Mouse (Mus musculus) gastrocnemius, postnatal 36 days (tissue): ENCODE data around the gene Ankrd40. TPM values are rescaled to one million over a fixed set of nuclear protein-coding genes. Genes with fewer than 3 reads are reported as not detected.
A peak's percentile ranks its signal among the peaks of the same experiment; 100 is the strongest.

Experiments used
- DNase-seq, 2 experiments: peaks; one replicate each; pipeline ENCODE4 v3.0.0; 2022
- intact Hi-C: fragments of 180-260 bp; cut with DNase I; formaldehyde crosslinking; loops from one replicate; pipeline ENCODE4 v1.15.1; 2025
- long read RNA-seq, 2 experiments: library from polyadenylated mRNA; stranded (forward); transcript quantifications; one replicate each; pipeline ENCODE4 v2.0.0; 2021
- total RNA-seq, 2 experiments: library from RNA; stranded (reverse); gene quantifications; 2 replicates each; pipeline ENCODE4 v1.2.3; 2021

The Ankrd40 gene
- 100 to 1,000 TPM; 195 to 201 TPM for total RNA-seq
- long read RNA-seq, experiment 1, transcript Ankrd40-203 (5 exons, 3,487 nt), result major isoform, 124 of 164 reads
- long read RNA-seq, experiment 1, partial matches to known transcripts, result 30 of 164 reads
- long read RNA-seq, experiment 1, other reads (novel, unspliced or antisense), result 3 of 164 reads
- long read RNA-seq, experiment 2, transcript Ankrd40-202 (5 exons, 1,477 nt), result minor isoform, 5 of 215 reads
- long read RNA-seq, experiment 2, transcript Ankrd40-203 (5 exons, 3,487 nt), result major isoform, 166 of 215 reads
- long read RNA-seq, experiment 2, partial matches to known transcripts, result 24 of 215 reads
- long read RNA-seq, experiment 2, other reads (novel, unspliced or antisense), result 15 of 215 reads

DNA sequence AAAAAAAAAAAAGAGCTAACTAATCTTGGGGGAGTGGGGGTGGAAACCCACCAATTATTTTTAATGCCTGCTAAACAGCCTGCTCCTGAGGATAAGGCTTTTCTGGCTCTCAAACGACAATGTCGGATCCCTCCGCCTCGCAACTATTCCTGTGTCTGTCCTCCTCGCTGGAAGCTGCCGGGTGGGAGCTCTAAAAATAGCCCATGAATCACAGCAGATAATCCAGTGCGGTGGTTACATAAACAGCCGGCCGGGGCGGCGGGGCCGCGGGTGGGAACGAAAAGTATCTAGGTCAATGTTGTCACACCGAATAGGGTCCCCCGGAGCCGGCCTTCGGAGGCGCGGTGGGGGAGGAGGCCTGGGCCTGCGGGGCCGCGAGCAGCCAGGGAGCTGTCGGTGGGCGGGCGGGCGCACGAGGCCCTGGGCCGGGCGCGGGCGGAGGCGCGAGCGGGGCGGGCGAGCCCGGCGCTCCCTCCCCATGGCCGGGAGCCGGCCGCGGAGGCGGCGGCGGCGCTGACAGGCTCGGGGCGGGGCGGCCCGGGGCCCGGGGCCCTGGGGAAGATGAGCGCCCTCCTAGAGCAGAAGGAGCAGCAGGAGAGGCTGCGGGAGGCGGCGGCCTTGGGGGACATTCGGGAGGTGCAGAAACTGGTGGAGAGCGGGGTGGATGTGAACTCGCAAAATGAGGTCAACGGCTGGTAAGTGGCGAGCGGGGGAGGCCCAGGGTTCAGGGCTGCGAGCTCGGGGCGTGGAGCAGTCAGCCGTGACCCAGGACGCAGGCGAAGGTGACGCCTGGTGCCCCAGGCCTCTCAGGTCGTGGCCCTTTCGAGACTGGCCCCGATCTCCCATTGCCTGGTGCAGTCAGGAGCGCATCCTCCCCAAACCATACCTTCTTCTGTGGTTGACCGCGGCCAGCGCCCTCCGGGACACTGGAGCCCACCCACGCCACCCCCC, at the start of gene Ankrd40:
Gene Ankrd40, plus strand, starts transcription at position 309 of the 951 bp plus-strand sequence.
- intact Hi-C loops, result no loop called here
- peak; percentile 93 to 94 for DNase-seq

DNA sequence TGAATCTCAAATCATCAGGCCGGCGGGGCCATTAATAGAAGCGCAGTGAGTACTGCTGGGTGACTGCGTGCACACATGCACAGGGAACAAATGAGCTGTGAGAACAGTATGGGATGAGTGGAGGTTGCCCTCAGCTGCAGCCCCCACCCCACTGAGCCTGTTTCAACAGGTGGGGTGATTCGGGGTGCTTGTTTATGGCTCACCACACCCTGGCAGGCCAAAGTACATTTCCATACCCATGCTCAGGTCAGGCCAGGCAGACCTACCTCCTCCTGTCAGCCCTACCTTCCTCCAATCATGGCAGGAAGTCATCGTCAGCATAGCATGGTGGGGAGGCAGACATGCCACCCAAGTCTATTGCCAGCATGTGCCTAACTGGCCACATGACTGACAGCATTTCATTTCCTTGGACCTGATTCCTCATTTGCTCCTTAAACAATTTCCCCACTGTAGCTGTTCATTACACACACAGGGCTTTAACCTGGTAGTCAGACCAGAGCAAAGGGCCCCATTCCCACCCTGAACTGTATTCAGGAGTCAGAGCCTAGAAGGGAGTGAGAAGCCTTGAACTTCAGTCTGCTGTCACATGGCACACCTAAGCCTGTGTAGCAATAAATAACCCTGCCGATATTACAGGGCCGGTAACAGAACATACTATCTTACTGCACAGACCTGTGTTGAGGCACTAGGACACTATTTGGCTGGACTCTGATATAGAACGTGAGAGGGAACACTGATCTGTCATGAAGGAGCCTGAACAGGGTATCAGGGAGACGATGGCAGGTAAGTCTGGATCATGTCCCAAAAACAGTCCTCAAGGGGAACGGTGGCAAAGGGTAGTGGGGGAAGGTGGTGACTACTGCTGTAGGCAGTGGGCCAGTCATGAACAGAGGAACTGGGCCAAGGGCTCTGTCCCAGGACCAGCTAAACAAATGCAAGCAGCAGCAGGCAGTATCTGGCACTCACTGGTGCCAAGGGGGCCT, 46.3 kb upstream of the Ankrd40 start, which contains the start of gene Gm21885:
Gene Gm21885, plus strand, starts transcription at position 675 of the 983 bp plus-strand sequence.
- DNase-seq, result no peak
- intact Hi-C loops, result no loop called here

DNA sequence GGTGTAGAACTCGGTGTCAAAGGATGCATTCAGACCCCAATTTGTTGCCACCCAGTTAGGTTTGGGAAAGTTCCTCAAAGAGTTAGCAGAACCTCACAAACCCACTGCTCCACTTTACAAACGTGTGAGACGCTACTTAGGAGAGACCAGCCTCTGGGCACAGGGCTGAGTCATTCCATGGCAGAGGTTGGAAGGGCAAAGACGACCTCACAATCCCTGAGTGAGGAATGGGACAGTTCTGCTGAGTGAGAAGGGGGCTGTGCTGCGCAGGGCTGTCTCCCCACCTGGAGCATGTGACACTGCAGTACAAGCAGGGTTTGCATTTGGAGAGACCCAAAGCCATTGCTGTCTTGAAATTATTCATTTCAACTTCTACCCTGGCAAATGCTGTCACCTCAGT, 45.5 kb upstream of the Ankrd40 start:
- no peak for DNase-seq
- intact Hi-C loops, result no loop called here

DNA sequence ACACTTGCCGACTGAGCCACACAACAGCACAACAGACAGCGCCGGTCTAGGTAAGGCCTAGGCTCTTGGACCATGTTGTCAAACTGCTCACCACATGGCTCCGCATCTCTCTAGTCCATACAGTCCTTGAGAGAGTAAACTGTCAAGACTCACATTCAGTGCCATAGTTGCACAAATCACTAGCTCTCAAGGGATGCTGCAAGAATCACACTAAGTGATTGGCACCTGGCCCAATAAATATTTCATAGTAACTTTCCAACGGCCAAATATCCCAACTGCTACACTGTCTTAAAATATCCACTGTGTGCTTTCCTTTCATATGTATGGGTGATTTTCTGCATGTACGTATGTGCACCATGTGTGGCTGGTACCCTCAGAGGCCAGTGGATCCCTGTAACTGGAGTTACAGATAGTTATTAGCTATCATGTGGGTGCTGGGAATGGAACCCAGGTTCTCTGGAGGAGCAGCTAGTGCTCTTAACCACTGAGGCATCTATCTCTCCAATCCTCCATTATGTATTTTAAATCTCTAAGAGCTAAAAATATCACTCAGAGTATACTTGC, 44.2 kb upstream of the Ankrd40 start:
- no peak for DNase-seq
- intact Hi-C loops, result no loop called here

DNA sequence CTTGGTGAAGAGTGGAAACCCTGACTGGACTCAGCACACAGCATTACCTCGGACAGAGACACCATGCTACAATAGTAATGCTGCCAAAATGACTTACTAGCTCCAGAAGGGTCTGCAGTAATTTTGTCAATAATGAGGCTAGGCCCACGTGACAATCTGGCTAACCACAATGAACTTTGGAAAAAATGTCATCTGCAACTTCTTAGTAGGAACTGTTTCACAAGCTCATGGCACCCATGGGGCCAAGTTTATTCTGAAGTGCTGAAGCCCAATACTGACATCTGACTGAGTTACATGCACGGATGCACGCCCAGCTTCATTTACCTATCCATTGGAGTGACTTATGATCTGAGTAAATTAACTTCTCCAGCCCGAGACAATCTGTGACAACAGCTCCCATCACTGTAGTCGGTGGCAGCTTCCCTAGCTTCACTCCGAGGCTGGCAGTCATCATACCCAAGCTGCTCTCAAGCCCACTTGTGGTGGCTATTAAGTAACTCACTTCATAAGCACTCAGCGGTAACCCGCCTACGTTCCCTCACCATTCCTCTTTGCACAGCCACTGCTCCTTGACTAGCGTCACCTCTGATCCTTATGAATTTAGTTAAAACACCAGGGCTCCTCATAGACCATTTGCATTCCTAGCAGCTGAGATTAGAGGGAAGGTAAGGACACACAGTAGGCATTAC, 41.8 kb upstream of the Ankrd40 start:
- intact Hi-C loops, result no loop called here
- no peak for DNase-seq

DNA sequence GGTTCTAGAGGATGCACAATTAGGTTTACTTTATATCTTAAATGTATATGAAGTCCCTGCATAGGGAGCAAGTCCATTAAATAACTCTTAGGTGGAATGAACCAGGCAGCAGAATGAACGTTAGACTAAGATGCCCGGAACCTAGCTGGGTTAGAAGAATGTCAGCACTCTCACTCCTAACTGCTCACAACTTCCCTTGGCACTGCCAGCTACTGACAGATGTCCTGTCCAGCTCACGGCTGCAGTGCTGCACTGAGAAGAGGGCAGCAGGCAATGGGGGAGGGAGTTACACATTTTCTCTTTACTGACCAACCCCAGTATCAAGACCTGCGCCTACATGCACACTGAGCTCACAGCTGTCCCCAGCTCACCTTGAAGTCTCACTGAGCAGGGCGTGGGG, 40.7 kb upstream of the Ankrd40 start:
- intact Hi-C loops, result no loop called here
- no peak for DNase-seq

DNA sequence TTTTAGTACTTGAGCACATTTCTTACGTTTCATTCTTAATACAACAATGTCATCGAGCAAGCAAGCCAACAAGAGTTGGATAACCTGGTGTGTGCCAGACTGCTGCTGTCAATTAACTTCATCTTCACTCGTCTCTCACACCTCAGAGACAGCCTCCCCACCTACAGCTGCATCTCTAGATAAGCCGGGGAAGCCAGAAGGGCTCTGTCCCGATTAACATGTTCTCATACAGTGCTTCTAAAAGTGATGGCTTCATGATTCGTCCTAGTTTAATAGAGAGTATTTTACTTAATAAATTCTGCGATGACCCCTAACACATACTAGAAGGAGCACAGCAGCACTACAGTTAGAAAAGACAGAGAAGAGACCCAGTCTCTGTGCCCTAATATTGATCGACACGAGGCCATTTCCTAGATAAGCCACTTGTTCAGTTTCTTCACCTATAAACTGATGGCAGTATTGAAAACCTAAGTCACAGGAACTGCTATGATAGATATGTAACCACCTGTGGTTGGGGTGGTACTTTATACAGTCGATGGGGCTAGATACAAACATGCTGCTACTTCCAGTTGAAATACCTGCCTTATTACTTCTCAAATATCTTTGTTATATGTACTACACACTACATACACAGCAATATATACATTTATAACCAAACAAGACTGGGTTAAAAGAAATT, 37.6 kb upstream of the Ankrd40 start:
- DNase-seq, result no peak
- intact Hi-C loops, result no loop called here

DNA sequence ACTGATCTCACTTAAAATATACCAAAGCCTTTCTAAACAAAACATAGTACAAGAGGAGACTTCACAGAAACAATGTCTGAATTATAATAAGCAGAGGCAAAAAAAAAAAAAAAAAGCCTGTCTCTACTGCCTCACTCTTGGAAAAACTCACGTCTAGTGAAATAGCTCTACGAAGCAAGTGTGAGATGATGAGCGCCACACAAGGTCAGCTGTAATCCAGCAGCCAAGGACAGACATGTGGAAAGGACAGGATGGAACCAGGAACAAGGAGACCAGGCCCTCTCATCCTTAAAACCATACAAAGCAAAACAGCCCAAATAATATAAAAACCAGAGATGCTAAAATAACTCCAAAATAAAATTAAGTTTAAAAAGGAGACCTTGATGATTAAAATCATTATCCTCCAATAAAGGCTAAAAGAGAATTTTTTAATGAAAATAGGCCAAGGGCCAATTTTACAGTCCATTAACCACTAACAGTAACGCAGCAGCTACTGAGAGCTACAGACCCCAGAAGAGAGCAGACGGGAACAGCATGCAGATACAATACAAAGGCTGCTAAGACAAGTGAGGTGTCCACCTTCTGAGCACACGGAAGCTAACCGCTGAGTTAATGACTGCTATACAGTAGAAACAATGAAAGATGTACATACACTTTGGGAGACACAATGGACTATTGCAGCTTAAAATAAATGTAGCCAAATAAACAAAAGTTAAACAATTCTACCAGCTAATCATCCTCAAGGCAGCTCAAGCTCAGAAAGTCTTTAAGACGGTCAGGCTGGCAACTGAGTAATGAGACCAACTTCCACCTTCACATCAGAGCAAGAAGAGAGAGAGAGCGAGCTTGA, 32.6 kb upstream of the Ankrd40 start:
- no peak for DNase-seq
- intact Hi-C loops, result no loop called here

DNA sequence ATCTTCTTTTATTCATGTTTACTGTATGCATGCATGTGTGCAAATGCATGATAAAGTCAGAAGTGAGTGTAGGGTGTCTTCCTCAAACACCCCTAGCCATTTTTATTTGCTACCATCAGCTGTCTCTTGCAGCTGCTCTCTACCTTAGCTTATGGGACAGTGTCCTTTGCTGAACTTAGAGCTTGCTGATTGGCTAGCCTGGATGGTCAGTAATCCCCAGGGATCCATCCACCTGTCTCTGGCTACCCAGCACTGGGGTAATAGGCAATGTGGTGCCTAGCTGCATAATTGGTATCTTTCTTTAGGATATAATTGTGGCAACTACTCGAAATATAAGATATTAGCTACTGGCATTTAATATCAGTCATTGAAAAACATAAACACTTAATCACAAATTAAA, 15.1 kb upstream of the Ankrd40 start:
- intact Hi-C loops, result no loop called here
- no peak for DNase-seq

DNA sequence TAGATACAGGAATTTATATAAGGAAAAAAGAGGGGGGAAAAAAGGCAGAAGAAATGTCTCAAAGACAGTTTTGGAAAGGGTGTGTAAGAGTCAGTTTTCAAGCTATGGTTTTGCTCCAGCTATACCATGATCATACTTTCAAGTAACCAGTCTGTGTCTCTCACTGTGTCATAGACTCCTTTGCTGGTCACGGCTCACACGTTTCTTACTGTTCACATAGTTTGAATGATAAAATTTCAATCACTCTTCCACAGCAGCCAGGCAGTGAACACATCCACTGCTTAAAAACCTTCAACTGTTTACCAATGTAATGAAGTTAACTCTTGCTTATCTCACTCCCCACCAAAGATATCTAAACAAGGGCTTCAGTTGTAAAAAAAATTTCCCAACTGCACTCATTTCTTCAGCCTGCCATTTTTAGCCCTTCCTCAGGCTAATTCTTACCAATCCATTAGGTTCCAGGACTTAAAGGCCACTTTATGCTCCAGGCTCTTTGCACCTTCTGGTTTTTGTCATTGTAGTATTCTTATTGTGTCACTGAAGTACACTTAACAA, 13.6 kb upstream of the Ankrd40 start:
- intact Hi-C loops, result no loop called here

DNA sequence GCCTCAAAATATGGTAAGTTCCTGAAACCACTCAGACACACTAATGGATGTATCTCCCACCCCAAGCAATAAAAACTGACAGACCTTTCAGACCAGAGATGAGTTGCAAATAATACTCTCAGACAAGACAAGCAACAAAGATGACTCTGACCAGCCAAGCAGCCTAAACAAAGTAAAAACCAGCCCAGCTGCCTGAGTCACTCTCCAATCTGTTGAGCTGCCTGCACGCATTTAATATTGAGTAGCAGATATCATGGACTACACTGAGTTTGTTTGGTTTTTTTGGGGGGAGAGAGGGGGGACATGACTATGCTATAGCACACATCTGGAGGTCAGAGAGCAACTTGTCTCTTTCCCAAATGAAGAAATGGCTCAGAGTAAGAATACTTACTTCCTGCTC, 12.5 kb upstream of the Ankrd40 start:
- intact Hi-C loops, result no loop called here

More for the DNA sequence above, 13.6 kb upstream of the Ankrd40 start:
- DNase-seq, result no peak

DNA sequence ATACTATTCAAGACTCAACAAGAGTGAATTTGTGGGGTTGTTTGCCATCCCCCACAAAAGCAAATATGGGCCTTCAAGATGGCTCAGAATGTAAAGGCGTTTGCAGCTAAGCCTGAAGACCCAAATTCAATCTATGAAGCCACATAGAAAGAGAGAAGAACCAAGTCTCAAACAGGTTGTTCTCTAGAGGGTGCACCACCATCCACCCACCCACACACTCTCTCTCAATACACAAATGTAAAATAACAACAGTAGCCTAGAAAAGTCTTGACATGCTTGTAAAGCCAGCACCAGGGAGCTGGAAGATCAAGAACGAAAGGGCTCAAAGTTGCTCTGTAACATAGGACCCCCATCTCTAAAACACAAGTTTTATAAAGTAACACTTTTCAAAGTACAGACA, 11.3 kb upstream of the Ankrd40 start:
- DNase-seq, result no peak
- intact Hi-C loops, result no loop called here

More for the DNA sequence above, 12.5 kb upstream of the Ankrd40 start:
- no peak for DNase-seq

DNA sequence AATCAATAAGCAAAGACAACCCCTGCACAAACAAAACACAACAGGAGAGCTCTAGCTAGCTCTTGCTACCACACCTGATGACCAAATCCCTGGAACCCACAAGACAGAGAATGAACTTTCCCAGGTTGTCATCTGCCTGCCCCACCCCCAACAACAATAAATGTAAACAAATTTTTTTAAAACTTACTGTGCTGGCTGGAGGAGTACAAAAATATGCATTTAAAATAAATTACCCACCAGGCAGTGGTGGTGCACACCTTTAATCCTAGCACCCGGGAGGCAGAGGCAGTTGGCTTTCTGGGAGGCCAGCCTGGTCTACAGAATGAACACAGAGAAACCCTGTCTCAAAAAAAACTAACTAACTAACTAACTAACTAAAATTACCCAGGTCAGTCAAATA, 10.8 kb upstream of the Ankrd40 start:
- intact Hi-C loops, result no loop called here
- DNase-seq, result no peak

DNA sequence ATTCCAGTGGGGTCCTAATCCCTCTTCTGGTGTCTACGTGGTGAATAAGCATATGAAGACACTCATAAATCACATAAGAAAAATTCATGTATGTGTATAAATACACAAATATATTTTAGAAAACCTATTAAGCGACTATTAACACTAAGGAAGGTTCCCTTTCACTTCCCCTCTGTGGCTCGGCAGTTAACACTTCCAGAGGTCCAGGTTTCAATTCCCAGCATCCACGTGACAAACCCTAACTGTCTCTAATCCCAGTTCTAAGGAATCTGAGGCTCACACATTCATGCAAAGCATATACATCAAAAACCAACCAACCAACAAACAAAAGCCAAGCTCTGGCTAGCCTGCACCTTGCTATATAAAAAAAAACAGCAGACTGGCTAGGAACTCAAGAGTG, 10.3 kb upstream of the Ankrd40 start:
- intact Hi-C loops, result no loop called here
- no peak for DNase-seq

DNA sequence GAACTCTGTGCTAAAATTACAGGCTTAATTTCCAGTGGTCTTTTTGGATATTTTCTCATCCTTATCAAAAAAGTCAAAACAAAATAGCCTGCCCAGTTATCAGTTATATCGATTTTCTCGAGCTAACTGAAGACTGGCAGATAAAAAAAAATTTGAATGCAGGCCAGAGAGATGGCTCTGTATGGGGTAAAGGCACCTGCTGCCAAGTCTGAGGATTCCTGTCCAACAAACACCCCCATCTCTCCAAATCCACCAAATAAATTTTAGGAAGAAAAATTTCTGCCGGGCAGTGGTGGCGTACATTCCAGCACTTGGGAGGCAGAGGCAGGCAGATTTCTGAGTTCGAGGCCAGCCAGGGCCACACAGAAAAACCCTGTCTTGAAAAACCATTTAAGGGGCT, 9.7 kb upstream of the Ankrd40 start:
- intact Hi-C loops, result no loop called here
- DNase-seq, result no peak

DNA sequence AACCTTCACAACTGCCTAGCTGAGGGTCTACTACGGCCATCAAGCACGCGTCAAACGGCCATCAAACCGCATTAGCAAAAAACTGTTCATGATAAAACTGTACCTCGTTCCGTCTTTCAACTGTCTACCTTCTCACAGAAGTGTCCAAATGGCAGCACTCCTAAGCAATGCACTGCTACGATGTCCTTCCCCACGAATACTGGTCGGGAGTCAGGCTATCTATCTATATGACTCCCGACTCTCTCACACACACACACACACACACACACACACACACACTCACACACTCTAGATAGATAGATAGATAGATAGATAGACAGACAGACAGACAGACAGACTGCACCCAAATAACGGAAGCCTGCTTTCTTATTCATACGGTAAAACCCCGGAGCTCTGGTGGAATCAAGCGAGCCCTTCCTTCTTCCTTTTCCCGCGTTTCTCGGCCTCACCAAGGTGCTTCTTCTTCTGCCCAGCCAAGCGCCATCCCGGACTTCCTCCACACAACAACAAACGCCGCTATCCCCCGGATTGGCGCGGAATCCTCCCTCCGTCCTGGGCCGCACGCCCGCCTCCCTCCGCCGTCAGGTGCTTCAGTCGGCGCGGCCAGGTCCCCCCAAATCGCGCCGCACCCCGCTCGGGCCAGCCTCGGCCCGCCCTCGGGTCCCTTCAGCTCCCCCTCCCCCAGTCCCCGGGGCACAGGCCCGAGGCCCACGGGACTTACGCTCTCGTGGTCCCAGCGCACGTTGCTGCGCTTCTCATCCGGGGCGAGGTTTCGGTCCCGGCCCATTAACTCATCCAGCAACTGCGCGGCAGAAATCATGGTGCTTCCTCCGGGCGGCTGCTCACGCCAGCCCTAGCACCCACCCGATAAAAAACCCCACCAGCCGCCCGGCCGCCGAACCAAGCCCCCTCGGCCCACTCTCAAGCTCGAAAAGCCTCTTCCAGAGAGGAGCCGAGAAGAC, 6.6 kb upstream of the Ankrd40 start:
- intact Hi-C loops, result no loop called here
- DNase-seq, result peak in 1 of 2 experiments; percentile 35
